Mouse (Mus musculus): Measurements from ENCODE around the gene Selenoh.
"Not testable (repeated sequence)": the region's sequence is repeated elsewhere in the genome, so short reads cannot be mapped to it uniquely, and the experiment has no call there.

Gene Selenoh

DNA sequence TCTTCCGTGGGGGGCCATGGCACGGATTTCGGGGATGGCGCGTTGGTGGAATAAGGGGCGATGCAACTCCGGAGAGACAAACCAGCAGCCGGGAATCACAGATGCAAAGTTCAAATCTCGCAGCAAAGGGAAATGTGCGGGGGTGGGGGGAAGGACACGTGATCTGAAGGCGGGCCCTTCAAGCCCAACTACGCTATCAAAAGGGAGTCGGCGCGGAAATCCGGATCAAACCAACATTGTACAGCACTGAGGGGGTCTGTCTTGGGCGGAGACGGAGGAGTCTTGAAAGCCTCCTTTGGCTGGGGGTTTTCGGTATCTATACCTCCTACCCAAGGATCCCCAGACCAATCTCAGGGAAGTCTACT is at the start of gene Selenoh:
Selenoh (minus strand) TSS at position 202 of the 365 bp plus-strand sequence.
- DNase-seq, result peak; percentile 89

GRCm38 (mm10) chr2:84717357-84717756 is 46.8 kb upstream of the Selenoh start:
- no peak for DNase-seq

DNA sequence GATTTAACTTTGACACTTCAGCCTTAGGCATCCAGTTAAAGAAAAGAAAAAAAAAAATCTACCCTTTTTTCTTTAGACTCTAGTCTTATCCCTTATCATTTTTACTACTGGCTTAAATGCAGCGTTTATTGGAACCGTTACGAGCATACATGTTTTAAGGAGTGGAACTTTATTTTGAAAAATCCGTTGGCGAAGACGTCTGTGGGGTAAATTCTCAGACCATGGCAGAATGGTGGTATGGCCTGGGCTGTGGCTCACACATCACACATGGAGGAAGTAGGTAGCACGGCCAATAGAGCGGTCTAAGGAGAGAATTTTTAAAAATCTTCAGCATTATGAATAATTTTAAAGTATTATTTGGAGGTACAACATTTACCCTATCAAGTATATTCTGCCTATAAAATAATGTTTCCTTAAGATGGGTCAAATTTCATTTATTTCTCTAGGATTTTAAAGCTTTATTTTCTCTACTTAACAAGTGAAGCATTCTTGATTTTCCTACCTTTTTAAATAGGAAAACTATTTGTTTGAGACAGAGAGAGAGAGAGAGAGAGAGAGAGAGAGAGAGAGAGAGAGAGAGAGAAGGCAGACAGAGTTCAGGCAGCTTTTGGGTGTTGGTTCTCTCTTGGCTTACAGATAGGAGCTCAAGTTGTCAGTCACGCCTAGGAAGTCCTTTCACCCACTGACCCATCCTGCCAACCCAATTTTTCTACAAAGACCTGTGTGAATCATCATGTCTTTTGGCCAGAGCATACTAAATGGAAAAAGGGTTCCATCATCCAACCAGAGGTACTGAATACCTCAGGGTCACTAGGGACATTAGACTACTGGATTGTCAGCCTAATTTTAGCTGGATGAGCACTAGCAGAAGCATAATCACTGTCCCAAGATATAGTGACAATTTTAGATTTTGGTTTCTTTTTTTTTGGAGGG is 46.1 kb upstream of the Selenoh start:
- no peak for DNase-seq

DNA sequence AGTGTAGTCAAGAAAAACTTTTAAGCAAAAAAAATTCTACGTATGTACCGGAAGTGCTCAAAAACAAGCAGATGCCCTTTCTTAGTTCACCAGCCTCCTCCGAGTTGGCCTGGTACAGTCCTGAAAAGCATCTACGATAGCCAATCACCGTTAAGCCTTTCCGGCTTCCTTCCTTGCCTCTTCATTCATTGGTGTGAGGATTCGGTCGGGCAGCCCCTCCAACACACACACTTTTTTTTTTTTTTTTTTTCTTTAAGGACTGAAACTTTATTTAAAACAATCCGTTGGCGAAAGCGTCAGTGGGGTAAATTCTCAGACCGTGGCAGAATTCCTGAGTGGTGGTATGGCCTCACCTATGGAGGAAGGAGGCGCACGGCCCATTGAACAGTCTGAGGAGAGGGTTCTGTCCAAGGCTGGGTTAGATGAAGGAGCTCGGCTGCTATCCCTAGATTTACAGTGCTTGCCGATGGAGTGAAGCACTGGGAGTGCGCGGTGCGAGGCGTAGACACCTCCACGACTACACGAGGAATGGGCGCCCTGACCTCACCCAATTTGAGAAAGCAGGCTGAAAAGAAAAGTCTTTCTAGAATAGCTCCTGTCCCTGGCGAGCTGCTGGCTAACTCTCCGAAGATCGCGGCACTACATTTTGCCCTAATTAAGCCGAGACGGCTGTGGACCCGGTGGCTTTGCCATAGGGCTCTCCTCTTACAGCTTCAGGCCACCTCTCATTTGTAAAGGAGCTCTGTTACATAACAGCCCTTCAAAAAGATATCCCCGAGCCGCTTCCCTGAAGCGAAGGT is 45.2 kb upstream of the Selenoh start:
- DNase-seq, result peak; percentile 60

- DNase-seq, result peak; percentile 99
Measured at GRCm38 (mm10) chr2:84714811-84715561, 44.4 kb upstream of the Selenoh start, which contains the start of gene Zdhhc5. Gene Zdhhc5, minus strand, starts transcription at chr2:84715180.

- DNase-seq, result no peak
Measured at GRCm38 (mm10) chr2:84714422-84714810, 43.8 kb upstream of the Selenoh start.

DNA sequence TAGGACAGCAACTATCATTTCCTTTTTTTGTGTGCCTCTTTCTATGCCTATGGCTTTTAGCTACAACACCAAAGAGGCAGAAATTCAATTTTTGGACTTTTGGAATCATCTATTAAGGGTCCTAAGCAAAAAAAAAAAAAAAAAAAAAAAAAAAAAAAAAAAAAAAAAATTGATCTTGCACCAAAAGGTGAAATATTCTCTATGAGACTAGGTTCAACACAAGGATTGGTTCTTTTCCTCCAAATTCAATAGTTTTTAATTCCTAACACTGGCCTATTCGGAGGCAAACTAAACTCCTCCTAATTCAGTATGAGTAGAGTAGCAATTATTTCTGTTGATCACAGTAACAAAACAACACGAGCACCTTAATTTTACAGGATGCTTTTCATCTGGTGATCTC is 41.3 kb upstream of the Selenoh start:
- DNase-seq, result no peak

DNA sequence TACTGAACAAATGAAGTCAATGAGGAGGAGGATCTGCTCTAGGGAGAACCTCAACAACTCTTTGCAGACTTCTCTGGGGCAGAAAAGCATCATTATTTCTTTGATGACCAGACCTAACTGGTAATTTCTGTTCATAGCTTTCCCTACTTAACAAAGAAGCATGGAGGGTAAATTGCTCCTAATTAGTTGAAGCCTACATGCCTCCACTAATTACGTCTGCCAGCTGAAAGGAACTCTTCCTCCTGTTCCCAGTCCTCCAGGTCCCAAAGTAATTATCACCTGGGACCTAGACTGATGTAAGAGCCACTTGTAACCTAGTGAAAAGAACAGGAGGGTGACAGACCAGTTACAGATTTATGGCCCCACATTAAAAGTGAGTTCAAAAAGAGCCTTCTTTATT is 37.0 kb upstream of the Selenoh start:
- DNase-seq, result no peak

GRCm38 (mm10) chr2:84705295-84705694 is 34.7 kb upstream of the Selenoh start:
- no peak for DNase-seq

GRCm38 (mm10) chr2:84704329-84704728 is 33.8 kb upstream of the Selenoh start:
- no peak for DNase-seq

DNA sequence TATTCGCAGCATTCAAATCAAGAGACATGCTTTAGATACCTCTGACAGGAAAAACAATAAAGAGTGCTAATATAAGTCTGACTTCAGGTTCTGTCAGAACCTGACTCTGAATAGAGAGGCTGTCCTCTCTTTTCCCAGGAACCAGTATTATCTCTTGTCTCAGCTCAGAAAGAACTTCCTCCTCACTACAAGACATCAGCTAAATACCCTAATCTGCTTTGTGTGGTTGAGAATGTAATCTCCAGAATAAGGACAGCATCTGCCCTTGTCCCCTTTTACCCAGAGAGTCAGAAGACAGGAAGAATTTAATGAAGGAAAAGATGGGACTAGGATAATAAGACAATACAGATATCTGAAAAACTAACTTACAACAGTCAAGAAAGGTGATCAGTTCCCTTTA is 32.9 kb upstream of the Selenoh start:
- DNase-seq, result no peak

DNA sequence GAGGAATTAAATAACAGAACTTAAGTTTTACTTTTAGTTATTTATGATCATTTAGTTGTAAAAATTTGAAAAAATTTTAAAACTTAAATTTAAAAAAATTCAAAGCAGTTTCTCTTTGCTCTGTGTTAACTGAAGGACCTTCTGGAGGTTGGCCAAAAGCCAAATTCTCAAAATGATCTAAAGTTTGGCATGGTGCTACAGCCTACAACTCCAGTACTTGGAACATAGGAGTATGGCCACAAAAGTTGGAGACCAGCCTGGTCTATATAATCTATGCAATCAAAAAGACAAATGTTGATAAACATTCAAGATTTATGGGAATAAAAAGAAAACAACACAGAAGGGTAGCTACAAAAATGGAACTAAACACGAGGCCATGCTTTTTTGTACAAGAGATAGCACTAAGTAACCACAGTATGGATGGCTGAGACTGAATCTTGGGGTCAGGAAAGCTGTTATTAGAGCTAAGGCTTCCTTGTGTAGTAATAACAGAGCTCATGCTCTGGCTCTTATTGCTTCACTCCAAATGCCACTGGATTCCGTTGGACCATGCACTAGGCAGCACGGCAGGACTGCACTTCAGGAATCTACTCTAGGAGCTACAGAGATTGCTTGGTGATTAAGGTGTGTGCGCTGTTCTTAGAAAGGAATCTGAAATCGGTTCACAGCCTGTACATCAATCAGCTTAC is 24.6 kb upstream of the Selenoh start:
- DNase-seq, result no peak

DNA sequence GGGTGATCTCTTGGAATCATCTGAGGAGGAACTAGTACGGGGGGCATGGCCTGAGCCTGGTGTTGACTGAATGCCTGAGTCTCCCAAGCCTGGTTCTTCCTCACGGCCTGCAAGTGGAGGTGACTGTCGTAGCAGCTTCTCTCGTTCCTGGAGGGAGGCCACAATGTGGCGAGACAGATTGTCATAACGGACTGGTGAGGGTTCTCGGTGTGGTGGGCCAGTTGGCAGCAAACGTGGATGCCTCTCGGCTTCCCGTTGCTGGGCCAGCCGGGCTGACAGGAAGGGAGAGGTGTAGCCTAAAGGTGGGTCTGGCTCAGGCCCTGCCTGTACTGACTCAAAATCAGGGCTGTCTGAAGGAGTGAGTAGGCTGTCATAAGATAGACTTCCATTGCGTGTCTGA is 19.5 kb upstream of the Selenoh start:
- DNase-seq, result no peak

- DNase-seq, result no peak
Measured at GRCm38 (mm10) chr2:84688080-84688844, 17.7 kb upstream of the Selenoh start.

GRCm38 (mm10) chr2:84682605-84683183 is 12.1 kb upstream of the Selenoh start:
- no peak for DNase-seq

DNA sequence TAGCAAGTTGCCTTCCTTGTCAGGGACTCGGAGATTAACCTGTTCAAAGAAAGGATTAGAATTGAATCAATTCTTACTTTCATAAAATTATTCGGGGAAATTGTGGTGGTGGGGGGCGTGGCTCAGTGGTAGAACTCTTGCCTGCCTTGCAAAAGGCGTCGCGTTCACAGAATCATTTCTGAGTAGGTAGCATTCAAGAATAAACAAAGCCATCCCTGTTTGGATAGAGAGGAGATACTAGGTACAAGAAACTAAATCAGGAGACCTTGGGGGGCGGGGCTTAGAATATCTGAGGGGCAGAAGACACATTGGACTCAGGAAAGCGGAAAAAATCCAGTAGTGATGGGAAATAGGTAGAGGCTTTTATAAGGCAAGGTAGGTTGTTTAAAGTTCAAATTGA is 8.4 kb upstream of the Selenoh start, which contains the start of gene Tmx2:
Tmx2 (minus strand) TSS at position 125 of the 400 bp plus-strand sequence.
- no peak for DNase-seq

- DNase-seq, result peak; percentile 82
Measured at GRCm38 (mm10) chr2:84677968-84678880, 7.7 kb upstream of the Selenoh start, which contains the start of the genes Gm28635 and Med19. Gene Gm28635, minus strand, starts transcription at chr2:84678041. Gene Med19, plus strand, starts transcription at chr2:84678402.

- DNase-seq, result no peak
Measured at GRCm38 (mm10) chr2:84677270-84677967, 6.8 kb upstream of the Selenoh start.

- DNase-seq, result not testable (repeated sequence)
Measured at GRCm38 (mm10) chr2:84671535-84671934, 965 bp upstream of the Selenoh start.
